Comparison of ENCODE assay signal across 14 mouse cellular contexts in genomic region chr4:128132876-128133646, GRCm38 (mm10).
A peak's percentile ranks its signal among the peaks of the same experiment; 100 is the strongest.
DNase-seq lines count a peak whose midpoint lies in the region; ATAC-seq and TF ChIP-seq lines count a peak whose summit lies in the region.
"Had no signal": no experiment of that assay in that cellular context is flagged by ENCODE, and none has a peak within 500 bp of the region (broad histone marks: within the 10 kb centered on the region; RNA-seq: fewer than 3 reads in every experiment).

No protein-coding gene starts in this region.

- peak overlapping the region; percentile 8; the same call in 1 of the 2 replicates for H3K27ac ChIP-seq in hindbrain, postnatal 0 days
- no peak overlapping the region for H3K27ac ChIP-seq in hindbrain, embryonic 11.5 days (ENCODE audit: low read depth, low read length)
- H3K27ac ChIP-seq in thymus, adult 2 months (ENCODE audit: control insufficient read depth, insufficient read depth, low read length): no peak overlapping the region
- H3K27ac ChIP-seq: kidney, embryonic 15.5 days; limb, embryonic 12.5 days had no signal

- peak; percentile 13 for DNase-seq in adrenal gland, postnatal 25 days
- no peak for DNase-seq in adrenal gland, postnatal 4 days (ENCODE audit: low spot score in 2 of 2)
- DNase-seq in hindbrain, postnatal 0 days (ENCODE audit: low spot score): peak; percentile 63
- DNase-seq in hindbrain, embryonic 11.5 days (ENCODE audit: low spot score): no peak
- DNase-seq in right cerebral cortex, adult 18-20 months: peak; percentile 45
- no peak for DNase-seq in right cerebral cortex, postnatal 25 days
- no peak for DNase-seq in thymus, adult 2 months
- no peak for DNase-seq in lung, postnatal 14 days
- DNase-seq: embryo, embryonic 11 days; liver, postnatal 0 days had no signal

- H3K4me2 ChIP-seq in hindbrain, postnatal 0 days (ENCODE audit: low read depth, low read length): no peak overlapping the region
- H3K4me2 ChIP-seq in hindbrain, embryonic 11.5 days (replicated peaks; ENCODE audit: low read depth, low read length): no peak overlapping the region
- H3K4me2 ChIP-seq: heart, embryonic 11.5 days; kidney, embryonic 15.5 days; limb, embryonic 12.5 days had no signal

- 52% methylated on average over 11 of the region's 11 CpGs for WGBS in hindbrain, postnatal 0 days
- WGBS in hindbrain, embryonic 11.5 days: 70% methylated on average over 11 of the region's 11 CpGs
- WGBS in thymus, adult 2 months: 87% methylated on average over 11 of the region's 11 CpGs

- no peak for TF ChIP-seq CTCF in hindbrain, postnatal 0 days (IDR thresholded peaks at IDR 0.05; ENCODE audit: low read depth)
- no peak for TF ChIP-seq CTCF in thymus, adult 2 months (IDR thresholded peaks at IDR 0.05; ENCODE audit: borderline replicate concordance, control insufficient read depth, extremely low read depth, insufficient read depth, low read length, poor library complexity)

- peaks cover 21% of the 10 kb centered on the region for H3K4me1 ChIP-seq in hindbrain, postnatal 0 days (ENCODE audit: insufficient read depth, low read length)
- no peaks in the 10 kb centered on the region for H3K4me1 ChIP-seq in hindbrain, embryonic 11.5 days (replicated peaks; ENCODE audit: control insufficient read depth, insufficient read depth, low read length)
- H3K4me1 ChIP-seq in thymus, adult 2 months (replicated peaks; ENCODE audit: control insufficient read depth, insufficient read depth, low read length): no peaks in the 10 kb centered on the region
- H3K4me1 ChIP-seq: kidney, embryonic 15.5 days; limb, embryonic 12.5 days had no signal

- no peak overlapping the region for H3K9ac ChIP-seq in hindbrain, postnatal 0 days (replicated peaks; ENCODE audit: low read length)
- no peak overlapping the region for H3K9ac ChIP-seq in hindbrain, embryonic 11.5 days (ENCODE audit: low read depth, low read length)
- H3K9ac ChIP-seq: kidney, embryonic 15.5 days; limb, embryonic 12.5 days; liver, postnatal 0 days had no signal

- H3K27me3 ChIP-seq in hindbrain, postnatal 0 days (ENCODE audit: insufficient read depth, low read length): no peaks in the 10 kb centered on the region
- no peaks in the 10 kb centered on the region for H3K27me3 ChIP-seq in hindbrain, embryonic 11.5 days (ENCODE audit: control insufficient read depth, insufficient read depth, low read length)
- H3K27me3 ChIP-seq in thymus, adult 2 months (ENCODE audit: control insufficient read depth, insufficient read depth, low read length): no peaks in the 10 kb centered on the region
- H3K27me3 ChIP-seq: kidney, embryonic 15.5 days had no signal

- no peaks in the 10 kb centered on the region for H3K9me3 ChIP-seq in hindbrain, postnatal 0 days (ENCODE audit: low read length)
- H3K9me3 ChIP-seq in hindbrain, embryonic 11.5 days (ENCODE audit: control insufficient read depth, low read length): no peaks in the 10 kb centered on the region
- H3K9me3 ChIP-seq: kidney, embryonic 15.5 days had no signal

- no peak for TF ChIP-seq POLR2A in thymus, adult 2 months (IDR thresholded peaks at IDR 0.05; ENCODE audit: control insufficient read depth, extremely low read depth, insufficient read depth, low read length, poor library complexity)

- no peak overlapping the region for H3K4me3 ChIP-seq in hindbrain, postnatal 0 days (ENCODE audit: low read length)
- H3K4me3 ChIP-seq in hindbrain, embryonic 11.5 days (ENCODE audit: low read depth, low read length): no peak overlapping the region
- H3K4me3 ChIP-seq in thymus, adult 2 months (ENCODE audit: control insufficient read depth, insufficient read depth, low read length): no peak overlapping the region
- H3K4me3 ChIP-seq: erythroblast, embryonic 14.5 days; kidney, embryonic 15.5 days; limb, embryonic 12.5 days had no signal

- no peaks in the 10 kb centered on the region for H3K36me3 ChIP-seq in hindbrain, postnatal 0 days (ENCODE audit: insufficient read depth, low read length)
- no peaks in the 10 kb centered on the region for H3K36me3 ChIP-seq in hindbrain, embryonic 11.5 days (ENCODE audit: control insufficient read depth, insufficient read depth, low read length)
- no peaks in the 10 kb centered on the region for H3K36me3 ChIP-seq in thymus, adult 2 months (ENCODE audit: control insufficient read depth, insufficient read depth, low read length)
- H3K36me3 ChIP-seq: kidney, embryonic 15.5 days; limb, embryonic 12.5 days had no signal

- no peak for ATAC-seq in hindbrain, postnatal 0 days
- ATAC-seq in hindbrain, embryonic 11.5 days (ENCODE audit: low FRiP score): no peak
- ATAC-seq: liver, postnatal 0 days had no signal

Comparison
In these comparisons a context has a peak if more than half of its experiments do, and no peak if none do; other contexts are left out.
1. DNase-seq: peak in adrenal gland, postnatal 25 days (single experiment), hindbrain, postnatal 0 days (single experiment) and right cerebral cortex, adult 18-20 months (single experiment); none in adrenal gland, postnatal 4 days (0 of 2), hindbrain, embryonic 11.5 days (single experiment), right cerebral cortex, postnatal 25 days (single experiment), thymus, adult 2 months (single experiment) and lung, postnatal 14 days (single experiment).